Mouse (Mus musculus): Measurements from ENCODE around the gene Klhdc2. TPM values are rescaled to one million over a fixed set of nuclear protein-coding genes. Genes with fewer than 3 reads are reported as not detected.

Gene Klhdc2
- polyA plus RNA-seq, 1 experiment, result 27.7 TPM

DNA sequence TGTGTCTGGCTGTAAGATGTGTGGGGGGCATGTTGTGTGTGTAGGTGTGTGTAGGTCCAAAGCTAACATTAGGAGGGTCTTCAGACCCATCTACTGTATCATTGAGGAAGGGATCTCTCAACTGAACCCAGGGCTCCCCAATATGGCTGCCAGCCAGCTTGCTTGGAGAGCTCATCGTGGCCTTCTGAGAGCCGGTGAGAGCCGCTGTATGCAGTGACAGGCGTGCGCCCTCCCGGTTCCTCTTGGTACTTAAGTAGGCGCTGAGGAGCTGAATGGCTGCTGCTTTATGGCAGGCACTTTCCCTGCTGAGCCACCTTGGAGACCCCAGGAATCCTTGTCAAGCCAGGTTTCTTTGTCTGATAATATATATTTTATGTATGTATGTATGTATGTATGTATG is 9.9 kb downstream of the Klhdc2 start:
- TF ChIP-seq POLR2A (IDR thresholded peaks at IDR 0.05; ENCODE audit: borderline replicate concordance, control insufficient read depth, low read depth, low read length), result no peak
- WGBS, result 92% methylated on average over 7 of the region's 7 CpGs
- H3K4me3 ChIP-seq (replicated peaks; ENCODE audit: control insufficient read depth, low read depth, low read length), result no peak overlapping the region
- no peaks in the 10 kb centered on the region for H3K4me1 ChIP-seq (ENCODE audit: control insufficient read depth, insufficient read depth, low read length)
- H3K27ac ChIP-seq (ENCODE audit: control insufficient read depth, insufficient read depth, low read depth, low read length, poor library complexity), result no peak overlapping the region

DNA sequence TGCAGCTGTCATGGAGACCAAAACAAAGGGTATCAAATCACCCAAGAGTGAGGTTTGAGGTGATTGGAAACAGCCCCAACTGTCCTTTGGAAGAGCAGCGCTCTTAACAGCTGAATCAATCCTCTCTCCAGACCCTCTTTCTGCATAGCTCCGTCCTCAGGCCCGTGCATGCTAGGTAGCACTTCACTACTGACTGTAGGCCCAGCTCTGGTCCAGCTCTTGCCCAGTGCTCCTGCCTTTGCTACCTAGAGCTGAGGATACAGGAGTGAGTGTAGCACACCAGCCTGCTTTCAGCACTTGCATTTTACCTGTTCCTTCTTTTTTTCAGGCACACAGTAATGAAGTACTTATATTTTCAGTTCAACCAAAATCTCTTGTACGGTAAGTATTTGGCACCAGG is 13.2 kb downstream of the Klhdc2 start:
- TF ChIP-seq CTCF (IDR thresholded peaks at IDR 0.05; ENCODE audit: control insufficient read depth, insufficient read depth, low read length) (no peak), POLR2A (IDR thresholded peaks at IDR 0.05; ENCODE audit: borderline replicate concordance, control insufficient read depth, low read depth, low read length) (no peak)
- WGBS, result 91% methylated on average over 4 of the region's 4 CpGs
- Histone ChIP-seq H3K4me1 (ENCODE audit: control insufficient read depth, insufficient read depth, low read length) (no peaks in the 10 kb centered on the region), H3K4me3 (replicated peaks; ENCODE audit: control insufficient read depth, low read depth, low read length) (no peak overlapping the region), H3K27ac (ENCODE audit: control insufficient read depth, insufficient read depth, low read depth, low read length, poor library complexity) (no peak overlapping the region)

DNA sequence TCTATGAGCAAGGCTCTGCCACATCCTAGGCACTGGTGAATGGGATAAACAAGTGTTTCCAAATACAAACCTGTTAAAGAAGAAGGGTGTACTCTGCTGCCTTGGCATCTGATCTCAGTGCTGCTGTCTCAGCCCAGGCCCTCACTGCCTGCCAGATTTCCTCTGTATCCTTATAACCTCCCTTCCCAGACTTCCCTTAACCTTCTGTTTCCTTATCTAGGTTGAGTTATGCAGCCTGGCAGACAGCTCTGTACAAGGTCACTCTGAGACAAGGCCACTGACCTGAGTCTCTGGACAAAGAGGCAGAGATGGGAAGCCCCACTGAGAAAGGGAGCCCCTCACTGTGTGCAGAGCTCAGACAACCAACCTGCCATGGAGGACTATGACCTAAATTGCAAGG is 21.9 kb downstream of the Klhdc2 start:
- Histone ChIP-seq H3K4me1 (ENCODE audit: control insufficient read depth, insufficient read depth, low read length) (no peaks in the 10 kb centered on the region), H3K27ac (ENCODE audit: control insufficient read depth, insufficient read depth, low read depth, low read length, poor library complexity) (no peak overlapping the region), H3K4me3 (replicated peaks; ENCODE audit: control insufficient read depth, low read depth, low read length) (no peak overlapping the region)
- TF ChIP-seq POLR2A (IDR thresholded peaks at IDR 0.05; ENCODE audit: borderline replicate concordance, control insufficient read depth, low read depth, low read length) (no peak), CTCF (IDR thresholded peaks at IDR 0.05; ENCODE audit: control insufficient read depth, insufficient read depth, low read length) (no peak)

DNA sequence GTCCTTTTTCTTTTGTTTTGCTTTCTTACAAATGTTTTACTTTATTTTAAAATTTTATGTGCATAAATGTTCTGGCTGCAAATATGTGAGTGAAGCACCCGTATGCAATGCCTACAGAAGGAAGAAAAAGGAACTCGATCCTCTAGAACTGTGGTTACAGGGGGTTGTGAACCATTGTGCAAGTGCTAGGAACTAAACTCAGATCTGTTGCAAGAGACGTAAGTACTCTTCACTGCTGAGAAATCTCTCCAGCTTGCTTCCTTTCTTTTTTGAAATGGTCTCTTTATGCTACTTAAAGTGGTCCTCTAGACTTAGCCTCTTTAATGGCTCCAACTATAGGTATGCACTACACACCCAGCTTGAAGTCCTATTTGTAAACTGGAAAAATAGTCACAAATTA is 34.7 kb downstream of the Klhdc2 start:
- TF ChIP-seq CTCF (IDR thresholded peaks at IDR 0.05; ENCODE audit: control insufficient read depth, insufficient read depth, low read length) (no peak), POLR2A (IDR thresholded peaks at IDR 0.05; ENCODE audit: borderline replicate concordance, control insufficient read depth, low read depth, low read length) (no peak)
- Histone ChIP-seq H3K4me3 (replicated peaks; ENCODE audit: control insufficient read depth, low read depth, low read length) (no peak overlapping the region), H3K4me1 (ENCODE audit: control insufficient read depth, insufficient read depth, low read length) (no peaks in the 10 kb centered on the region; the same call in 1 of the 2 replicates), H3K27ac (ENCODE audit: control insufficient read depth, insufficient read depth, low read depth, low read length, poor library complexity) (no peak overlapping the region)
- 43% methylated on average over 3 of the region's 3 CpGs for WGBS

DNA sequence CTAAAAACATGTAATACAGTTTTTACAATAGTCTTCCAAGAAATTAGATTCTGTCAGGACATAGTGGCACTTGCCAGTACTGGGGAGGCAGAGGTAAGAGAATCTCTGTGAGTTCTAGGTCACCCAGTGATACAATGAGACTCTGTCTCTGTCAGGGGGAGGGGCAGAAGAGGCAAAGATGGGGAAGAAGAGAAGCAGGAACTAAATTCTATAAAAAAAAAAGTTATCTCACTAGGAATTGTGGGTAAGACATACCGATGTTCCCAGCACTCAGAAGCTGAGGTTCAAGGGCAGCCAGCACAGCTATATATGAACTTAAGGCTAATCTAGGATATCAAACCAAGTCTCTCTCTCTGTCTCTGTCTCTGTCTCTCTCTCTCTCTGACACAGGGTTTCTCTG is 35.7 kb downstream of the Klhdc2 start:
- TF ChIP-seq CTCF (IDR thresholded peaks at IDR 0.05; ENCODE audit: control insufficient read depth, insufficient read depth, low read length) (no peak), POLR2A (IDR thresholded peaks at IDR 0.05; ENCODE audit: borderline replicate concordance, control insufficient read depth, low read depth, low read length) (no peak)
- peak overlapping the region; percentile 62 for H3K27ac ChIP-seq (ENCODE audit: control insufficient read depth, insufficient read depth, low read depth, low read length, poor library complexity)
- no peaks in the 10 kb centered on the region; the same call in 1 of the 2 replicates for H3K4me1 ChIP-seq (ENCODE audit: control insufficient read depth, insufficient read depth, low read length)
- H3K4me3 ChIP-seq (replicated peaks; ENCODE audit: control insufficient read depth, low read depth, low read length), result no peak overlapping the region
- 14% methylated on average over 1 of the region's 1 CpGs for WGBS

DNA sequence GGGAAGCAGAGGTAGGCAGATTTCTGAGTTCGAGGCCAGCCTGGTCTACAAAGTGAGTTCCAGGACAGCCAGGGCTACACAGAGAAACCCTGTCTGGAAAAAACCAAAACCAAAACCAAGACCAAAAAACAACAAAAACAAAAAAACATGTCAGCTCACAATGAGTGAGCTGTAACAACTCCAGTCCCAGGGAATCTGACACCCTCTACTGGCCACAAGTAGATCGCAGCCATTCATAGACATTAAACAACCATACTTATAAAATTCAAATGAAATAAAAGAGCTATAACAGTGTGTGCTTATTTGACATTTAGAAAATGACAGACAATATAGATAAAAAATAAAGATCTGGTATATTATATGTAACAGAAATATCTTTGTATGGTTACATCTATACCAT is 37.1 kb downstream of the Klhdc2 start:
- H3K4me3 ChIP-seq (replicated peaks; ENCODE audit: control insufficient read depth, low read depth, low read length), result no peak overlapping the region
- 76% methylated on average over 2 of the region's 2 CpGs for WGBS
- H3K4me1 ChIP-seq (ENCODE audit: control insufficient read depth, insufficient read depth, low read length), result no peaks in the 10 kb centered on the region; the same call in 1 of the 2 replicates
- H3K27ac ChIP-seq (ENCODE audit: control insufficient read depth, insufficient read depth, low read depth, low read length, poor library complexity), result no peak overlapping the region; the same call in 1 of the 2 replicates
- TF ChIP-seq POLR2A (IDR thresholded peaks at IDR 0.05; ENCODE audit: borderline replicate concordance, control insufficient read depth, low read depth, low read length), result no peak
- TF ChIP-seq CTCF (IDR thresholded peaks at IDR 0.05; ENCODE audit: control insufficient read depth, insufficient read depth, low read length), result no peak

DNA sequence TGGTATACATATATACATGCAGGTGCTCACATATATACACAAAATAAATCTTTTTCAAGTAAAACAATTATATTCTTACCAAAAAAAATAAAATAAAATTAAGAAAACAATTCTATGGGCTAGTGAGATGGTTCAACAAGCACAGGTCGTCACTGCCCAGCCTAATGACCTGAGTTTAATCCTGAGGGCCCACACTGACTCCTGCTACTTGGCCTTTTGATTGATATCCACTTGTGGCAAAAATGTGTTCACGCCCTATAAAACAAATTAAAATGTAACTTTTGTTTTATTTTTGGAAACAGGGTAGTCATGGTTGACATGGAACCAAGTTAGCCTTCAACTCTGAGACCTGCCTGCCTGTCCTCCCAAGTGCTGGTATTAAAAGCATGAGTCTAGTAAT is 53.4 kb downstream of the Klhdc2 start:
- 83% methylated on average over 2 of the region's 2 CpGs for WGBS
- TF ChIP-seq CTCF (IDR thresholded peaks at IDR 0.05; ENCODE audit: control insufficient read depth, insufficient read depth, low read length), result no peak
- TF ChIP-seq POLR2A (IDR thresholded peaks at IDR 0.05; ENCODE audit: borderline replicate concordance, control insufficient read depth, low read depth, low read length), result no peak
- no peaks in the 10 kb centered on the region for H3K4me1 ChIP-seq (ENCODE audit: control insufficient read depth, insufficient read depth, low read length)
- H3K4me3 ChIP-seq (replicated peaks; ENCODE audit: control insufficient read depth, low read depth, low read length), result no peak overlapping the region
- no peak overlapping the region for H3K27ac ChIP-seq (ENCODE audit: control insufficient read depth, insufficient read depth, low read depth, low read length, poor library complexity)

DNA sequence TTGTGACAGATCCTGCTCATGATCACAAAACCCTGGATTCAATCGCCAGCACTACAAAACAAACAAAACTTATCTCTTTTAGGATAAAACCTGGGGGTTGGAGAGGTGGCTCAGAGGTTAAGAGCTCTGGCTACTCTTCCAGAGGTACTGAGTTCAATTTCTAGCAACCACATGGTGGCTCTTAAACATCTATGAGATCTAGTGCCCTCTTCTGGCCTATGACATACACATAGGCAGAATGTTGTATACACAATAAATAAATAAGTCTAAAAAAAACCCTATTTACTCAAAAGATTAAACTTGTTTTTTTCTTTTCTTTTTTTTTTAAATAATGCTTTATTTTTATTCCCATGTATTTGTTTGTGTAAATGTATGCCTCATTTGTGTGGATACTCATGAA is 55.2 kb downstream of the Klhdc2 start:
- 93% methylated on average over 1 of the region's 1 CpGs for WGBS
- no peak for TF ChIP-seq POLR2A (IDR thresholded peaks at IDR 0.05; ENCODE audit: borderline replicate concordance, control insufficient read depth, low read depth, low read length)
- no peak for TF ChIP-seq CTCF (IDR thresholded peaks at IDR 0.05; ENCODE audit: control insufficient read depth, insufficient read depth, low read length)
- Histone ChIP-seq H3K27ac (ENCODE audit: control insufficient read depth, insufficient read depth, low read depth, low read length, poor library complexity) (no peak overlapping the region), H3K4me1 (ENCODE audit: control insufficient read depth, insufficient read depth, low read length) (no peaks in the 10 kb centered on the region; the same call in 1 of the 2 replicates), H3K4me3 (replicated peaks; ENCODE audit: control insufficient read depth, low read depth, low read length) (no peak overlapping the region)
